Mouse (Mus musculus) heart, embryonic 16.5 days (tissue): ENCODE measurements around the gene Kif1b. TPM values are rescaled to one million over a fixed set of nuclear protein-coding genes. Genes with fewer than 3 reads are reported as not detected.

Experiments
- ATAC-seq: fragments of 200-750 bp; cut with Nextera tagmentation; replicated peaks from 2 replicates; pipeline ENCODE4 v1.8.0; 2017; ENCODE audit warnings: moderate number of reproducible peaks; ENCODE audit not compliant: insufficient read depth, low FRiP score; ENCODE audit errors: extremely low read depth
- H3K27ac ChIP-seq: fragments of 300-500 bp; sonication (generic); 2 replicates; pipeline ENCODE4 v1.5.1; 2014; ENCODE audit warnings: mild to moderate bottlenecking, low read length, control low read depth, moderate library complexity
- H3K27me3 ChIP-seq: fragments of 300-500 bp; sonication (generic); 2 replicates; pipeline ENCODE4 v1.6.1; 2014; ENCODE audit warnings: low read length, mixed read lengths; ENCODE audit not compliant: control insufficient read depth, insufficient read depth
- H3K36me3 ChIP-seq: fragments of 300-500 bp; sonication (generic); 2 replicates; pipeline ENCODE4 v1.6.1; 2014; ENCODE audit not compliant: control insufficient read depth, insufficient read depth
- H3K4me1 ChIP-seq: fragments of 300-500 bp; sonication (generic); 2 replicates; pipeline ENCODE4 v1.6.1; 2014; ENCODE audit warnings: low read length, mixed read lengths; ENCODE audit not compliant: control insufficient read depth, insufficient read depth
- H3K4me2 ChIP-seq: fragments of 300-500 bp; sonication (generic); 2 replicates; pipeline ENCODE4 v1.6.1; 2014; ENCODE audit warnings: low read depth, mild to moderate bottlenecking, control low read depth, low read length
- H3K4me3 ChIP-seq: fragments of 300-500 bp; sonication (generic); 2 replicates; pipeline ENCODE4 v1.5.1; 2014; ENCODE audit warnings: mild to moderate bottlenecking, control low read depth, low read length
- H3K9ac ChIP-seq: fragments of 300-500 bp; sonication (generic); 2 replicates; pipeline ENCODE4 v1.6.1; 2014; ENCODE audit warnings: low read length, control low read depth
- H3K9me3 ChIP-seq: fragments of 300-500 bp; sonication (generic); replicated peaks from 2 replicates; pipeline ENCODE4 v1.6.1; 2016; ENCODE audit warnings: low read length; ENCODE audit not compliant: control insufficient read depth
- WGBS: fragments of 180-500 bp; shearing (Covaris S2); extraction: QIAGEN DNeasy Blood & Tissue Kit; methylation state at CpG from one replicate; pipeline ENCODE4 v1.1.7; 2014; 5-methylcytosine and 5-hydroxymethylcytosine counted together
- polyA plus RNA-seq: library from polyadenylated mRNA; unstranded; fragments of >200 nt; fragmentation: Nextera tagmentation; extraction: Ambion mirVana; gene quantifications from 2 replicates; pipeline ENCODE4 v1.2.1, GENCODE M21; 2015

The Kif1b gene
- polyA plus RNA-seq, 1 experiment from 2014 or later, result 39.8 TPM

- no peak for ATAC-seq
- WGBS, result 83% methylated on average over 7 of the region's 7 CpGs
These were observed 125.3 kb downstream of the Kif1b start for GRCm38 (mm10) chr4:149182192-149182591.

GRCm38 (mm10) chr4:149179573-149179972 is 127.9 kb downstream of the Kif1b start:
- WGBS, result 47% methylated on average over 4 of the region's 4 CpGs
- H3K9ac ChIP-seq, result no peak overlapping the region
- peaks cover 34% of the 10 kb centered on the region for H3K36me3 ChIP-seq
- H3K4me1 ChIP-seq, result no peaks in the 10 kb centered on the region
- no peaks in the 10 kb centered on the region for H3K9me3 ChIP-seq
- ATAC-seq, result no peak
- H3K27ac ChIP-seq, result no peak overlapping the region
- no peak overlapping the region for H3K4me3 ChIP-seq
- H3K27me3 ChIP-seq, result no peaks in the 10 kb centered on the region
- no peak overlapping the region for H3K4me2 ChIP-seq

More at GRCm38 (mm10) chr4:149182192-149182591, 125.3 kb downstream of the Kif1b start:
- no peak overlapping the region for H3K9ac ChIP-seq
- no peaks in the 10 kb centered on the region for H3K9me3 ChIP-seq
- no peaks in the 10 kb centered on the region for H3K4me1 ChIP-seq
- no peaks in the 10 kb centered on the region for H3K27me3 ChIP-seq
- no peak overlapping the region for H3K4me2 ChIP-seq
- H3K27ac ChIP-seq, result no peak overlapping the region
- H3K4me3 ChIP-seq, result no peak overlapping the region
- peaks cover 45% of the 10 kb centered on the region for H3K36me3 ChIP-seq

GRCm38 (mm10) chr4:149179160-149179559 is 128.3 kb downstream of the Kif1b start:
- Histone ChIP-seq H3K36me3 (peaks cover 31% of the 10 kb centered on the region), H3K4me2 (no peak overlapping the region), H3K27ac (no peak overlapping the region), H3K27me3 (no peaks in the 10 kb centered on the region), H3K9me3 (no peaks in the 10 kb centered on the region), H3K4me1 (no peaks in the 10 kb centered on the region), H3K4me3 (no peak overlapping the region), H3K9ac (no peak overlapping the region)
- 80% methylated on average over 7 of the region's 7 CpGs for WGBS
- ATAC-seq, result no peak

- 85% methylated on average over 7 of the region's 7 CpGs for WGBS
- Histone ChIP-seq H3K36me3 (peaks cover 24% of the 10 kb centered on the region), H3K9me3 (no peaks in the 10 kb centered on the region)
These were observed 129.2 kb downstream of the Kif1b start for GRCm38 (mm10) chr4:149178328-149178727.

GRCm38 (mm10) chr4:149177046-149177445 is 130.4 kb downstream of the Kif1b start:
- H3K27ac ChIP-seq, result no peak overlapping the region
- WGBS, result 65% methylated on average over 5 of the region's 5 CpGs
- no peak overlapping the region for H3K4me2 ChIP-seq
- no peaks in the 10 kb centered on the region for H3K9me3 ChIP-seq
- no peak overlapping the region for H3K4me3 ChIP-seq
- H3K27me3 ChIP-seq, result no peaks in the 10 kb centered on the region
- no peak for ATAC-seq
- peaks cover 18% of the 10 kb centered on the region for H3K36me3 ChIP-seq
- H3K4me1 ChIP-seq, result peaks cover 12% of the 10 kb centered on the region
- no peak overlapping the region for H3K9ac ChIP-seq

More at GRCm38 (mm10) chr4:149178328-149178727, 129.2 kb downstream of the Kif1b start:
- Histone ChIP-seq H3K4me2 (no peak overlapping the region), H3K27ac (no peak overlapping the region), H3K4me3 (no peak overlapping the region), H3K27me3 (no peaks in the 10 kb centered on the region), H3K4me1 (no peaks in the 10 kb centered on the region; the same call in 1 of the 2 replicates), H3K9ac (no peak overlapping the region)
- ATAC-seq, result no peak

- 68% methylated on average over 6 of the region's 6 CpGs for WGBS
- no peak overlapping the region for H3K4me3 ChIP-seq
- no peaks in the 10 kb centered on the region for H3K27me3 ChIP-seq
- no peak overlapping the region for H3K4me2 ChIP-seq
- no peaks in the 10 kb centered on the region for H3K9me3 ChIP-seq
- H3K9ac ChIP-seq, result no peak overlapping the region
- H3K36me3 ChIP-seq, result peaks cover 14% of the 10 kb centered on the region
- peaks cover 12% of the 10 kb centered on the region for H3K4me1 ChIP-seq
- H3K27ac ChIP-seq, result no peak overlapping the region
- ATAC-seq, result no peak
These were observed 130.8 kb downstream of the Kif1b start for GRCm38 (mm10) chr4:149176645-149177044.

GRCm38 (mm10) chr4:149173661-149174060 is 133.8 kb downstream of the Kif1b start:
- no peak for ATAC-seq
- 71% methylated on average over 6 of the region's 6 CpGs for WGBS
- H3K27me3 ChIP-seq, result no peaks in the 10 kb centered on the region
- H3K4me2 ChIP-seq, result no peak overlapping the region
- H3K9me3 ChIP-seq, result no peaks in the 10 kb centered on the region
- H3K27ac ChIP-seq, result no peak overlapping the region
- no peak overlapping the region for H3K4me3 ChIP-seq
- peaks cover 12% of the 10 kb centered on the region for H3K4me1 ChIP-seq
- H3K9ac ChIP-seq, result no peak overlapping the region
- H3K36me3 ChIP-seq, result no peaks in the 10 kb centered on the region

- peak; percentile 63; the same call in 1 of the 2 replicates for ATAC-seq
- Histone ChIP-seq H3K27me3 (no peaks in the 10 kb centered on the region), H3K9ac (peak overlapping the region; percentile 15), H3K36me3 (no peaks in the 10 kb centered on the region), H3K27ac (peak overlapping the region; percentile 76), H3K4me3 (no peak overlapping the region), H3K9me3 (no peaks in the 10 kb centered on the region), H3K4me1 (peaks cover 12% of the 10 kb centered on the region), H3K4me2 (no peak overlapping the region)
- WGBS, result 57% methylated on average over 2 of the region's 2 CpGs
These were observed 134.8 kb downstream of the Kif1b start for GRCm38 (mm10) chr4:149172666-149173065.

GRCm38 (mm10) chr4:149172083-149172482 is 135.4 kb downstream of the Kif1b start:
- 86% methylated on average over 5 of the region's 5 CpGs for WGBS
- Histone ChIP-seq H3K9ac (peak overlapping the region; percentile 15; the same call in 1 of the 2 replicates), H3K27ac (peak overlapping the region; percentile 76; the same call in 1 of the 2 replicates)

More at GRCm38 (mm10) chr4:149172083-149172482, 135.4 kb downstream of the Kif1b start:
- no peaks in the 10 kb centered on the region for H3K27me3 ChIP-seq
- peaks cover 12% of the 10 kb centered on the region for H3K4me1 ChIP-seq
- H3K36me3 ChIP-seq, result no peaks in the 10 kb centered on the region
- ATAC-seq, result no peak
- H3K4me2 ChIP-seq, result no peak overlapping the region
- H3K4me3 ChIP-seq, result no peak overlapping the region
- H3K9me3 ChIP-seq, result no peaks in the 10 kb centered on the region
